Mouse (Mus musculus) left cerebral cortex, adult 6 months (tissue): ENCODE data around the gene Chp1. TPM values are rescaled to one million over a fixed set of nuclear protein-coding genes. Genes with fewer than 3 reads are reported as not detected.

ENCODE experiments used
- long read RNA-seq, 2 experiments: library from polyadenylated mRNA; unstranded; transcript quantifications; one replicate each; pipeline ENCODE4 v2.0.0; 2019 to 2020
- polyA plus RNA-seq: library from polyadenylated mRNA; unstranded; fragments of <200 nt; fragmentation: Nextera tagmentation; gene quantifications from 2 replicates; pipeline ENCODE4 v1.2.3, GENCODE M21; 2021

Gene Chp1
- 100 and 119 TPM in 2 replicates for polyA plus RNA-seq
- long read RNA-seq, experiment 1, transcript Chp1-202 (6 exons, 3,027 nt) = minor isoform, 8 of 828 reads
- long read RNA-seq, experiment 1, transcript Chp1-201 (7 exons, 2,609 nt) = major isoform, 753 of 828 reads
- long read RNA-seq, experiment 1, partial matches to known transcripts = 40 of 828 reads
- long read RNA-seq, experiment 1, other reads (novel, unspliced or antisense) = 26 of 828 reads
- long read RNA-seq, experiment 2, transcript Chp1-201 (7 exons, 2,609 nt) = major isoform, 62 of 109 reads
- long read RNA-seq, experiment 2, partial matches to known transcripts = 39 of 109 reads
- long read RNA-seq, experiment 2, other reads (novel, unspliced or antisense) = 6 of 109 reads

GRCm38 (mm10) chr2:119547522-119548370 is at the start of gene Chp1, which contains the start of gene Exd1:
TSS of gene Chp1 (plus strand) at chr2:119547697.
TSS of gene Exd1 (minus strand) at chr2:119547627.

GRCm38 (mm10) chr2:119618199-119618982 is 70.9 kb downstream of the Chp1 start, which contains the start of the genes Nusap1 and Oip5:
TSS of gene Nusap1 (plus strand) at chr2:119618298.
TSS of gene Oip5 (minus strand) at chr2:119618469.

Other genes with a start within 250 kb of the Chp1 start
- 0.56 and 0.72 TPM in 2 replicates for gene Dll4, start 221.9 kb upstream of the Chp1 start, polyA plus RNA-seq
- gene Chac1, start 196.5 kb upstream of the Chp1 start, polyA plus RNA-seq = 14.6 and 19.3 TPM in 2 replicates
- gene Ino80, start 70.0 kb upstream of the Chp1 start, polyA plus RNA-seq = 1.3 and 1.8 TPM in 2 replicates
- 0.40 and 0.44 TPM in 2 replicates for gene Exd1, start 70 bp upstream of the Chp1 start, polyA plus RNA-seq
- 0.56 and 0.65 TPM in 2 replicates for gene Nusap1, start 70.6 kb downstream of the Chp1 start, polyA plus RNA-seq
- gene Oip5, start 70.8 kb downstream of the Chp1 start, polyA plus RNA-seq = 1.2 and 1.4 TPM in 2 replicates
- gene Ndufaf1, start 115.1 kb downstream of the Chp1 start, polyA plus RNA-seq = 40.3 and 44.2 TPM in 2 replicates
- 41.0 and 122 TPM in 2 replicates for gene Rtf1, start 127.4 kb downstream of the Chp1 start, polyA plus RNA-seq
- gene Itpka, start 194.6 kb downstream of the Chp1 start, polyA plus RNA-seq = 42.8 and 220 TPM in 2 replicates
- gene Ltk, start 212.7 kb downstream of the Chp1 start, polyA plus RNA-seq = 1.6 and 3.0 TPM in 2 replicates
- gene Rpap1, start 239.8 kb downstream of the Chp1 start, polyA plus RNA-seq = 4.6 and 6.0 TPM in 2 replicates